Mouse (Mus musculus) heart, adult 2 months (tissue): ENCODE data around the gene Sh3rf1.

Experiments used
- CTCF ChIP-seq: fragments of 200-600 bp; IDR thresholded peaks from 2 replicates; pipeline ENCODE4 v1.8.1; 2022; ENCODE audit warnings: antibody characterized with exemption, mild to moderate bottlenecking, moderate library complexity
- POLR2A ChIP-seq: fragments of 200-500 bp; IDR thresholded peaks from 2 replicates; pipeline ENCODE4 v1.6.1; 2011; ENCODE audit warnings: mild to moderate bottlenecking, low read depth, low read length, control low read depth; ENCODE audit not compliant: insufficient read depth

DNA sequence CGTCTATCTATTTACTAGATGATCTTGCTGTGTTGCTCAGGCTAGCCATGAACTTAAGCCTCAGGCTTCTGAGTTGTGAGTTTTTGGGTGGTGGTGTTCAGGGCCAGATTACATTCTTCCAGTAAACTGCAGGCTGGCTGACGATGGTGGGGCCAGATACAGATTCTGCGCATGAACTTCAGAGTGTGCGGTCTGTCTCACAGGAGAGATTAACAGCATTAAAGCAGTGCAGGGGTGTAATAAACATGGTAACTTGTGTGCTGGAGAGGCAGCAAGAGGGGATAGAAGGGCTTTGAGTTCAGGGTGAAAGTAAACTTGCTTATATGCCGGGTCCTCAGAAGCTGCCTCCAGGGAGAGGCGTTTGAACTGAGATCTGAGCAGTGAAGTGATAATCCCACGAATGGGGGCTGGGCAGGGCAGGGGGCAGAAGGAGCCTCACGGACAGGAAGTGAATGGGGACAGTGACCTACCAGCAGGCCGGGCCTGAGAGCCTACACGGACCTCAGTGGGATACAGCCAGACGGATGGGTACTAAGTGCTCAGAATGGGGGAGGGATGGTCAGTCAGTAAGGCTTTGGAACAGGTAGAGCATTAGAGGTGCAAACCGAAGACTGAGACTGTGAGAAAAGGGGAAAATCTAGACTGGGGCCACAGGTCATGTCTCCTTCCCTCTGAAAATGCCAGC is 6.0 kb downstream of the Sh3rf1 start:
- no peak for TF ChIP-seq POLR2A
- TF ChIP-seq CTCF: no peak
